Mouse (Mus musculus): Measurements from ENCODE around the gene Hsdl1.

DNA sequence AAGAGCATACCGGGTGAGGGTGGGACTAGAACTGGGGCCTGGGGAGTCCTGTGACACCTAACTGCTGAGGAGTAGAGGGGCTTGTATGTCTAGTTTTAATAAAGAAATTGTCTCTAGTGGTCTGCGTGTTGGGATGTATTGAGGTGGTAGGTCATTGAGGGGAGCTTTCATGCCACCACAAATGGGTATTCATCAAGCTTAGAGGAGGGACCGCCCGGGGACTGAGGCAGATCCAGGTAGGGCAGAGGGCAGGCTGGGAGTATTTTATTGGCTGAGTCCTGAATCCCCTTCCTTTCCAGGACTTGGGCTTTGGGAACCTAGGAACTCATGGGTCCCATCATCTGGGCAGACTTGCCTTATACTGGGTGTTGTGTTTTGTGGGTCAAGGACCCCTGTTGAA is 41.8 kb upstream of the Hsdl1 start:
- TF ChIP-seq POLR2A (IDR thresholded peaks at IDR 0.05; ENCODE audit: insufficient read depth, low read length) (no peak), CTCF (IDR thresholded peaks at IDR 0.05; ENCODE audit: low read depth, low read length) (no peak)

All from ES-Bruce4 (cell line).